Mouse (Mus musculus) intestine, embryonic 14.5 days (tissue): Measurements from ENCODE around the gene Kcne2. TPM values are rescaled to one million over a fixed set of nuclear protein-coding genes. Genes with fewer than 3 reads are reported as not detected.
A peak's percentile ranks its signal among the peaks of the same experiment; 100 is the strongest.

Source experiments
- ATAC-seq: fragments of 200-750 bp; cut with Nextera tagmentation; replicated peaks from 2 replicates; pipeline ENCODE4 v1.8.0; 2017; ENCODE audit warnings: low read depth, moderate number of reproducible peaks, moderate TSS enrichment, moderate library complexity; ENCODE audit not compliant: low FRiP score, low TSS enrichment
- DNase-seq: peaks from one replicate; pipeline ENCODE4 v3.0.0-alpha.2; 2018; ENCODE audit warnings: low spot score
- H3K27ac ChIP-seq: fragments of 300-500 bp; sonication (generic); 2 replicates; pipeline ENCODE4 v1.5.1; 2014; ENCODE audit warnings: low read depth, mild to moderate bottlenecking, control low read depth
- H3K27me3 ChIP-seq: fragments of 300-500 bp; sonication (generic); replicated peaks from 2 replicates; pipeline ENCODE4 v1.6.1; 2014; ENCODE audit warnings: low read length, control low read depth; ENCODE audit not compliant: control insufficient read depth, insufficient read depth
- H3K36me3 ChIP-seq: fragments of 300-500 bp; sonication (generic); 2 replicates; pipeline ENCODE4 v1.6.1; 2014; ENCODE audit warnings: low read length, control low read depth; ENCODE audit not compliant: control insufficient read depth, insufficient read depth
- H3K4me1 ChIP-seq: fragments of 300-500 bp; sonication (generic); replicated peaks from 2 replicates; pipeline ENCODE4 v1.6.1; 2014; ENCODE audit warnings: low read length, control low read depth, mixed read lengths; ENCODE audit not compliant: control insufficient read depth, insufficient read depth
- H3K4me2 ChIP-seq: fragments of 300-500 bp; sonication (generic); 2 replicates; pipeline ENCODE4 v1.6.1; 2014; ENCODE audit warnings: low read length
- H3K4me3 ChIP-seq: fragments of 300-500 bp; sonication (generic); 2 replicates; pipeline ENCODE4 v1.5.1; 2014; ENCODE audit warnings: low read depth, low read length, control low read depth, mixed read lengths
- H3K9ac ChIP-seq: fragments of 300-500 bp; sonication (generic); 2 replicates; pipeline ENCODE4 v1.6.1; 2014; ENCODE audit warnings: mild to moderate bottlenecking, low read length
- H3K9me3 ChIP-seq: fragments of 300-500 bp; sonication (generic); 2 replicates; pipeline ENCODE4 v1.6.1; 2016; ENCODE audit warnings: low read length, control low read depth; ENCODE audit not compliant: control insufficient read depth
- WGBS: fragments of 180-500 bp; shearing (Covaris S2); extraction: QIAGEN DNeasy Blood & Tissue Kit; methylation state at CpG from one replicate; pipeline ENCODE4 v1.1.7; 2014; 5-methylcytosine and 5-hydroxymethylcytosine counted together
- polyA plus RNA-seq: library from polyadenylated mRNA; unstranded; fragments of >200 nt; fragmentation: Nextera tagmentation; extraction: Ambion mirVana; gene quantifications from 2 replicates; pipeline ENCODE4 v1.2.1, GENCODE M21; 2014

Gene Kcne2
- polyA plus RNA-seq, 1 experiment from 2014 or later = 0.18 TPM

GRCm38 (mm10) chr16:92275526-92275925, 16.7 kb upstream of the Kcne2 start:
- H3K27ac ChIP-seq = no peak overlapping the region
- no peak overlapping the region for H3K4me2 ChIP-seq
- H3K36me3 ChIP-seq = no peaks in the 10 kb centered on the region
- ATAC-seq (no peak), DNase-seq (no peak)
- WGBS = 78% methylated on average over 4 of the region's 4 CpGs
- no peak overlapping the region for H3K4me3 ChIP-seq
- no peaks in the 10 kb centered on the region for H3K9me3 ChIP-seq
- H3K4me1 ChIP-seq = no peaks in the 10 kb centered on the region
- no peaks in the 10 kb centered on the region for H3K27me3 ChIP-seq
- H3K9ac ChIP-seq = no peak overlapping the region

GRCm38 (mm10) chr16:92282671-92283070, 9.5 kb upstream of the Kcne2 start:
- H3K36me3 ChIP-seq = no peaks in the 10 kb centered on the region
- no peak overlapping the region for H3K4me2 ChIP-seq
- DNase-seq (no peak), ATAC-seq (no peak)
- H3K9me3 ChIP-seq = no peaks in the 10 kb centered on the region
- H3K4me3 ChIP-seq = no peak overlapping the region
- H3K27me3 ChIP-seq = no peaks in the 10 kb centered on the region
- no peak overlapping the region for H3K27ac ChIP-seq
- 76% methylated on average over 5 of the region's 5 CpGs for WGBS
- H3K4me1 ChIP-seq = peaks cover 9% of the 10 kb centered on the region; the same call in 1 of the 2 replicates
- no peak overlapping the region for H3K9ac ChIP-seq

- H3K4me2 ChIP-seq = no peak overlapping the region
- H3K27me3 ChIP-seq = no peaks in the 10 kb centered on the region
- no peaks in the 10 kb centered on the region for H3K9me3 ChIP-seq
- no peak overlapping the region for H3K9ac ChIP-seq
- ATAC-seq (no peak), DNase-seq (no peak)
- peaks cover 9% of the 10 kb centered on the region; the same call in 1 of the 2 replicates for H3K4me1 ChIP-seq
- WGBS = 22% methylated on average over 10 of the region's 10 CpGs
- no peak overlapping the region for H3K27ac ChIP-seq
- no peaks in the 10 kb centered on the region for H3K36me3 ChIP-seq
- no peak overlapping the region for H3K4me3 ChIP-seq
Measured at GRCm38 (mm10) chr16:92285068-92285467, 7.1 kb upstream of the Kcne2 start.

- ATAC-seq = no peak
Measured at GRCm38 (mm10) chr16:92286609-92287008, 5.6 kb upstream of the Kcne2 start.

GRCm38 (mm10) chr16:92288778-92289177, 3.4 kb upstream of the Kcne2 start:
- no peak overlapping the region for H3K4me2 ChIP-seq
- H3K27ac ChIP-seq = no peak overlapping the region
- no peak overlapping the region for H3K9ac ChIP-seq
- H3K4me3 ChIP-seq = no peak overlapping the region
- H3K4me1 ChIP-seq = peaks cover 9% of the 10 kb centered on the region; the same call in 1 of the 2 replicates
- ATAC-seq (no peak), DNase-seq (no peak)
- H3K36me3 ChIP-seq = no peaks in the 10 kb centered on the region
- H3K9me3 ChIP-seq = no peaks in the 10 kb centered on the region
- H3K27me3 ChIP-seq = no peaks in the 10 kb centered on the region
- WGBS = 71% methylated on average over 9 of the region's 9 CpGs

More at GRCm38 (mm10) chr16:92286609-92287008, 5.6 kb upstream of the Kcne2 start:
- DNase-seq = peak; percentile 99
- WGBS = 9% methylated on average over 7 of the region's 7 CpGs
- Histone ChIP-seq H3K9me3 (no peaks in the 10 kb centered on the region), H3K27me3 (no peaks in the 10 kb centered on the region), H3K4me2 (no peak overlapping the region), H3K4me3 (no peak overlapping the region), H3K4me1 (peaks cover 9% of the 10 kb centered on the region; the same call in 1 of the 2 replicates), H3K27ac (no peak overlapping the region), H3K9ac (no peak overlapping the region), H3K36me3 (no peaks in the 10 kb centered on the region)

- no peaks in the 10 kb centered on the region for H3K9me3 ChIP-seq
- H3K4me1 ChIP-seq = peaks cover 4% of the 10 kb centered on the region; the same call in 1 of the 2 replicates
- no peak overlapping the region for H3K4me2 ChIP-seq
- no peak for ATAC-seq
- no peak overlapping the region for H3K9ac ChIP-seq
- no peaks in the 10 kb centered on the region for H3K27me3 ChIP-seq
- no peak overlapping the region for H3K4me3 ChIP-seq
- no peaks in the 10 kb centered on the region for H3K36me3 ChIP-seq
- H3K27ac ChIP-seq = no peak overlapping the region
- no peak for DNase-seq
Measured at GRCm38 (mm10) chr16:92290045-92290444, 2.1 kb upstream of the Kcne2 start.

- no peaks in the 10 kb centered on the region for H3K36me3 ChIP-seq
- no peak overlapping the region for H3K27ac ChIP-seq
- WGBS = 49% methylated on average over 12 of the region's 12 CpGs
- H3K27me3 ChIP-seq = no peaks in the 10 kb centered on the region
- H3K4me2 ChIP-seq = no peak overlapping the region
- H3K4me1 ChIP-seq = no peaks in the 10 kb centered on the region
- H3K9me3 ChIP-seq = no peaks in the 10 kb centered on the region
- DNase-seq (no peak), ATAC-seq (no peak)
- no peak overlapping the region for H3K4me3 ChIP-seq
- no peak overlapping the region for H3K9ac ChIP-seq
Measured at GRCm38 (mm10) chr16:92294267-92294970, 2.2 kb downstream of the Kcne2 start.

GRCm38 (mm10) chr16:92295328-92295727, 3.1 kb downstream of the Kcne2 start:
- Histone ChIP-seq H3K9ac (no peak overlapping the region), H3K9me3 (no peaks in the 10 kb centered on the region), H3K4me1 (peaks cover 3% of the 10 kb centered on the region; the same call in 1 of the 2 replicates), H3K27me3 (no peaks in the 10 kb centered on the region), H3K27ac (no peak overlapping the region), H3K4me3 (no peak overlapping the region), H3K4me2 (no peak overlapping the region), H3K36me3 (no peaks in the 10 kb centered on the region)
- DNase-seq = no peak
- no peak for ATAC-seq
- 59% methylated on average over 2 of the region's 2 CpGs for WGBS
